Mouse (Mus musculus) gastrocnemius, postnatal 36 days (tissue): ENCODE measurements around the gene Atp13a4. TPM values are rescaled to one million over a fixed set of nuclear protein-coding genes. Genes with fewer than 3 reads are reported as not detected.

Experiments used
- DNase-seq, 2 experiments: peaks; one replicate each; pipeline ENCODE4 v3.0.0; 2022
- intact Hi-C: fragments of 180-260 bp; cut with DNase I; formaldehyde crosslinking; loops from one replicate; pipeline ENCODE4 v1.15.1; 2025
- total RNA-seq, 2 experiments: library from RNA; stranded (reverse); gene quantifications; 2 replicates each; pipeline ENCODE4 v1.2.3; 2021

Atp13a4 gene
- total RNA-seq, 2 experiments from 2014 or later = not detected

DNA sequence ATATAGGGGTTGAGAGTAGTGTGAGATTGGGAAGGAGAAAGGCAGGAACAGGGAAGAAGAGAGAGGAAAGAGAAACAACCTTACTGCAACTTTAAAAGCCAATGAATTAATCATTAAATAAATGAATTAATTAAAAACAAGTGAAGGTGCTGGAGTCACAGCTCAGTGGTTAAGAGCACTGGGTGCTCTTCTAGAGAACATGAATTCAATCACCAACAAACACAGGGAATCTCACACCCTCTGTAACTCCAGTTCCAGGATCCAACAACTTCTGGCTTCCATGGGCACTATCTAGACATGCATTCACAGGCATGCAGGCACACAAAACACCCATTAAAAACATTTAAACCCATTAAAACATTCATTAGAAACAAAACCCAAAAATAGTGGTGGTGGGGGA lies 63.2 kb downstream of the Atp13a4 start:
- intact Hi-C loops = no loop called here

DNA sequence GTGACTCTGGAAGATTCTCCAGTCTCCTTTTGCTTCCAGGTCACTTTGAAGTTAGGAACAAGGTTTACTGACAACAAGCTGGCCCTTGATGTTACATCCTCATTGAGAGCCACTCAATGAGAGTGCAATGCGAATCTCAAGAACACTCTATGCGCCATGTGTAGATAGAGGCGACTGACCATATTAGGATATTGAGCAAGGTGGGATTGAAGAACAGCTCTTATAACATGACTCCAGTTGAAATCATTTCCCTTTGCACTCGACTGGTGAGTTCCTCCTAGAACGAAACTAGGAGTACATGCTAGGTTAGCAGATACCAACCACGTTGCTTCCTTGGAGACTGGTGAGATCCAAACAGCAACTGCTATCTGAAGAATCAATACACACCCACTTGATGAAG lies 64.3 kb downstream of the Atp13a4 start:
- no peak for DNase-seq
- intact Hi-C loops = no loop called here

More for the DNA sequence above, 63.2 kb downstream of the Atp13a4 start:
- no peak for DNase-seq

DNA sequence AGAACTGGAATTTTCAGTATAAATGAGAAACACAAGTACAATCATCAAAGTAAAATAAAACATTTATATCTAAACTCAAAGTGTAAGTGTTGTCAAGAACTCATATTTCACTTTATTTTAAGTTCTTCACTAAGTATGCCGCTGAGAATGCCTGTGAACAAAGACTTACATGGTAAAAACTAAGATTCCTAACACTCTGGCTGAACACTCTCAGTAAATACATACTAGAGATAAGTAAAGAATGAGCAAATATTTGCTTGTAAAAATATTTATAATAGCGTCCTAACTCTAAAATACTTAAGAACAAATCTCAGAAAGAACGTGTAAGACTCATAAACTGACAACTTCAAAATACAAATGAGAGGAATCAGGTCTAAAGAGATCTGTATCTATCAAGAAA lies 80.9 kb downstream of the Atp13a4 start:
- intact Hi-C loops = no loop called here
- DNase-seq = no peak

GRCm38 (mm10) chr16:29459331-29459730 lies 85.3 kb downstream of the Atp13a4 start:
- intact Hi-C loops = no loop called here
- DNase-seq = no peak

DNA sequence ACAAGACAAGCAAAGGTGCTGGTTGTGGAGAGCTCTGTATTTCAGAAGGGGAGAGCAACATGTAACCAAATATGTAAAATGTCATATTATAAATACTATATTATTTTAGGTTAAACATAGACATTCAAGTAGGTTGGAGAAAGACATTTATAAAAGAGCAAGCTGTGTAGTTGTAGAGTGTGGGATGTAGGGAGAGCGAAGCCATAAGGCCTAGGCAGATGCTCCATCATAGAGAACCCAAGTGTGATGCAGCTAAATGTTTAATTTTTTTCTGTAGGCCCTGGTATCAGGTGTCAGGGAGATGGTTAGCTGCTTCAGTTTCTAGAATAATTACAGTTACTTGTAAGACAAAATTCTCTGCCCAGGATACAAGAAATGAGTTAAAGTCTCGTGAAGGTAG lies 87.8 kb downstream of the Atp13a4 start:
- intact Hi-C loops = no loop called here
- no peak for DNase-seq

DNA sequence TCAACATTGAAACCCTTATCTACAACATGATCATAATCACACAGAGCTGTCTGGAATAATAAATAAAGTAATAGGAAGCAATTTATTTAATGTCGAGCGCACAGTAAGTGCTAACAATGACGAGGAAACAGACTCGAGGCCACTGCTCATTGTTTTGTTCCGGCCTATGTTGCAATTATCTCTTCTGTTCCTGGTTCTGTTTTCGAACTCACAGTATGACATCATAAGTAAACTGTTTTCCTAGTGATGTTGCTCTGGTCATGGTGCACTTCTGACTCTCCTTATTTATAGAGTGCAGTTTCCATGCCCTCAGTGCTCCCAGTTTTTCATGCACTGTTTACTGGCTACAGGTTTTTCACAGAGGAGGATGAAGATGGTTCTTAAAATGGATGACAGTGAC lies 91.4 kb downstream of the Atp13a4 start:
- intact Hi-C loops = no loop called here
- DNase-seq = no peak

DNA sequence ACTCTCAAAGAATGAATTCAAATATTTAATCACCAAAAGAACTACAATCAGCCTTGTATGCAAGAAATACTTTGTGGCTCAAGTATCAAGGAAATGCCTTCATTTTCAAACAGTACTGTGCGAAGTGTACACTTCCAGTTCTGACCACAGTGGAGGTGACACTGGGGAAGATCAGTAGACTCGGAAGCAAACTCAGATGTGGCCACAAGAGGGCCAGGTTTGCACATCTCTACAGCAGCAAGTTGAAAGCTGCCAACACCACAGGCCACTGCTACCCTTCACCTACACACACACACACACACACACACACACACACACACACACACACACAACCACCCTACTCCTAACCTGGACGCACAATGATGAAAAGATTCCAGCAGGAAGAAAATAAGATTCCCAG lies 93.0 kb downstream of the Atp13a4 start:
- DNase-seq = no peak
- intact Hi-C loops = no loop called here

- DNase-seq = no peak
- intact Hi-C loops = no loop called here
Observed at GRCm38 (mm10) chr16:29442126-29442525, 102.5 kb downstream of the Atp13a4 start.

- DNase-seq = no peak
- intact Hi-C loops = no loop called here
Observed at GRCm38 (mm10) chr16:29441405-29441985, 103.2 kb downstream of the Atp13a4 start.

DNA sequence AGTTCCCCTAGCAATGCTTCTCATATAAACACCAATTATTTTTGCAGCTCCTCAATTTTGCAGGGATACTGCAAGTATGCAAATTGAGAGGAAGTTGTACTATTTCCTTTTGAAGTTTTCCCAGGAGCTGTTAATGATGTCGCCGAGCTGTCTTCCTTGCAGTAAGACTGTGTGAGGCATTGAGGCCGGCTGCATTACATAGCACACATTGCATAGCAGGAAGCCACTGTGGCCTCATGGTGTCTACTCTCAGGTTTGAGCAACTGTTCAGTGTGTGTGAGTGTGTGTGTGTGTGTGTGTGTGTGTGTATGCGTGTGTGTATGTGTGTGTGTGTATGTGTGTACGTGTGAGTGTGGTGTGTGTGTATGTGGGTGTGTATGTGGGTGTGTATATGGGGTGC lies 106.6 kb downstream of the Atp13a4 start:
- intact Hi-C loops = no loop called here
- DNase-seq = no peak

GRCm38 (mm10) chr16:29435746-29436145 lies 108.9 kb downstream of the Atp13a4 start:
- intact Hi-C loops = no loop called here
- DNase-seq = no peak

DNA sequence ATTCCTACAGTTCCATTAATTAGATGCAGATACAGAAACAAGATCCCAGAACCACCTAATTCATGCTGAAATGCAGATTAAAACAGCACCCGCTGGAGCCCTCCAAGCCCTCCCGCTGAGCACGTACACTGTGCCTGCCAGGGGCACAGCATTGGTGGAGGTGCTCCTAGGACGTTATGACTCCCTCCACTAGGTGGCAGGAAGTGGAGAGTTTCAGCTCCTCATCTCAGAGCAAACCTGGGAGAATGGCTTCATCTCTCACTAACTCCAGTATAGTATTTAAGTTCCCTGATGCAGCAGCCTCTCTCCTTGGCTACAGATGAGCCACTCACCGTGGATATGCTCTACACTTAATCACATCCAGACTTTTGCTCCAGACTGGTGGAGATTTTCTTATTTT lies 110.0 kb downstream of the Atp13a4 start:
- intact Hi-C loops = no loop called here
- DNase-seq = no peak

GRCm38 (mm10) chr16:29414822-29415221 lies 129.8 kb downstream of the Atp13a4 start:
- intact Hi-C loops = loop anchor here (10.0 kb wide), 1 partner anchor 570 kb away; no protein-coding TSS in a partner anchor
- DNase-seq = no peak

- no peak for DNase-seq
- intact Hi-C loops = no loop called here
Observed at GRCm38 (mm10) chr16:29407319-29407718, 137.3 kb downstream of the Atp13a4 start.

GRCm38 (mm10) chr16:29399079-29399478 lies 145.6 kb downstream of the Atp13a4 start:
- intact Hi-C loops = no loop called here

GRCm38 (mm10) chr16:29384781-29385180 lies 159.9 kb downstream of the Atp13a4 start:
- intact Hi-C loops = no loop called here
- DNase-seq = no peak

More at GRCm38 (mm10) chr16:29399079-29399478, 145.6 kb downstream of the Atp13a4 start:
- peak; percentile 8 to 14 for DNase-seq

DNA sequence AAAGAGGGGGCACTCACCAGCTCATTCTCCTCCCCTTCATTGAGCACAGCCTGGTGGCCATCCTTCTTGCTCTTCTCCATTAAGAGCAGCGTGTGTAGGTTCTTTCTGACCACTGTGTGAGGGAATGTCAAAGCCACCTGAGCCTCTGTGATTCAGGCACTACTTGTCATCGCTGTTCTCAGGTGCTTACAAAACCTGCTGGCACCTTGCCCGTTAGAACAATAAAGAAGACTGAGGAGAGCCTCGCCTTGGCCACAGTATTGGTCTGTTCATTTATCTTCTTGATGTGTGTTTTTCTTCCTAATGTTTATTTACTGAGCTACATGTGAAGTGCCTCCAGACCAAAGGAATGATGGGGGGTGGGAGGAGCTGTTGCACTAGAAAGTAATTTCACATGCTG lies 166.2 kb downstream of the Atp13a4 start, which contains the start of gene Atp13a5:
Atp13a5 (minus strand) TSS at position 275 of the 400 bp plus-strand sequence.
- intact Hi-C loops = no loop called here
- DNase-seq = no peak

- intact Hi-C loops = loop anchor here (5.0 kb wide), 1 partner anchor 112 kb away; no protein-coding TSS in a partner anchor
- DNase-seq = no peak
Observed at GRCm38 (mm10) chr16:29374636-29375035, 170.0 kb downstream of the Atp13a4 start.

Other genes starting within 250 kb of the Atp13a4 start
- gene Atp13a5, start 166.1 kb downstream of the Atp13a4 start, total RNA-seq = 1 to 10 TPM; 4.2 to 9.3 TPM
- gene Opa1, start 34.5 kb upstream of the Atp13a4 start, total RNA-seq = 10 to 100 TPM; 79.6 to 87.3 TPM